Comparison of ENCODE assay signal across 28 mouse cellular contexts in genomic region chr7:49879998-49880707, GRCm38 (mm10). TPM values are rescaled to one million over a fixed set of nuclear protein-coding genes. Genes with fewer than 3 reads are reported as not detected.
DNase-seq lines count a peak whose midpoint lies in the region; ATAC-seq lines count a peak whose summit lies in the region.
"Had no signal": no experiment of that assay in that cellular context is flagged by ENCODE, and none has a peak within 500 bp of the region (broad histone marks: within the 10 kb centered on the region; RNA-seq: fewer than 3 reads in every experiment).

No protein-coding gene starts in this region.

- no peak overlapping the region for H3K4me2 ChIP-seq in hindbrain, embryonic 11.5 days (replicated peaks; ENCODE audit: low read depth, low read length)
- no peak overlapping the region for H3K4me2 ChIP-seq in kidney, embryonic 15.5 days
- H3K4me2 ChIP-seq in neural tube, embryonic 12.5 days (replicated peaks) = no peak overlapping the region
- H3K4me2 ChIP-seq: embryonic facial prominence, embryonic 13.5 days; forebrain, embryonic 12.5 days had no signal

- no peak overlapping the region for H3K9ac ChIP-seq in hindbrain, embryonic 11.5 days (ENCODE audit: low read depth, low read length)
- no peak overlapping the region for H3K9ac ChIP-seq in kidney, embryonic 15.5 days
- no peak overlapping the region for H3K9ac ChIP-seq in neural tube, embryonic 12.5 days
- H3K9ac ChIP-seq: embryonic facial prominence, embryonic 13.5 days; forebrain, embryonic 12.5 days had no signal

- WGBS in hindbrain, embryonic 11.5 days = 77% methylated on average over 8 of the region's 8 CpGs
- WGBS in hindbrain, embryonic 10.5 days = 84% methylated on average over 8 of the region's 8 CpGs
- 57% methylated on average over 8 of the region's 8 CpGs for WGBS in kidney, embryonic 15.5 days
- 74% methylated on average over 8 of the region's 8 CpGs for WGBS in neural tube, embryonic 12.5 days
- WGBS in heart, embryonic 10.5 days = 71% methylated on average over 8 of the region's 8 CpGs

- no peak overlapping the region for H3K4me3 ChIP-seq in hindbrain, embryonic 11.5 days (ENCODE audit: low read depth, low read length)
- H3K4me3 ChIP-seq in hindbrain, embryonic 10.5 days = no peak overlapping the region
- H3K4me3 ChIP-seq in kidney, embryonic 15.5 days (replicated peaks) = no peak overlapping the region
- H3K4me3 ChIP-seq in neural tube, embryonic 12.5 days = no peak overlapping the region
- H3K4me3 ChIP-seq in heart, embryonic 10.5 days = no peak overlapping the region
- H3K4me3 ChIP-seq: embryonic facial prominence, embryonic 13.5 days; erythroblast, embryonic 14.5 days; forebrain, embryonic 12.5 days; midbrain, embryonic 10.5 days had no signal

- H3K4me1 ChIP-seq in hindbrain, embryonic 11.5 days (replicated peaks; ENCODE audit: control insufficient read depth, insufficient read depth, low read length) = no peaks in the 10 kb centered on the region
- peaks cover 8% of the 10 kb centered on the region for H3K4me1 ChIP-seq in hindbrain, embryonic 10.5 days (replicated peaks)
- H3K4me1 ChIP-seq in kidney, embryonic 15.5 days = peaks cover 15% of the 10 kb centered on the region
- peaks cover 11% of the 10 kb centered on the region for H3K4me1 ChIP-seq in neural tube, embryonic 12.5 days
- peaks cover 11% of the 10 kb centered on the region for H3K4me1 ChIP-seq in heart, embryonic 10.5 days

- no peak for DNase-seq in hindbrain, embryonic 11.5 days (ENCODE audit: low spot score)
- DNase-seq in hindbrain, embryonic 10.5 days (ENCODE audit: low spot score) = no peak
- DNase-seq in kidney, postnatal 14 days = no peak
- DNase-seq in neural tube, embryonic 10.5 days (ENCODE audit: extremely low spot score, low spot score) = no peak
- DNase-seq in lung, postnatal 36 days = no peak
- no peak for DNase-seq in heart, embryonic 10.5 days (ENCODE audit: low spot score)
- DNase-seq: adrenal gland, postnatal 14 days; cerebellum, adult 8-10 months; cerebellum, postnatal 36 days; embryo, embryonic 11 days; gastrocnemius, postnatal 25 days; heart, adult 18-20 months; kidney, adult 18-20 months; layer of hippocampus, postnatal 36 days; thymus, adult 2 months; thymus, postnatal 4 days had no signal

- H3K36me3 ChIP-seq in hindbrain, embryonic 11.5 days (ENCODE audit: control insufficient read depth, insufficient read depth, low read length) = no peaks in the 10 kb centered on the region
- H3K36me3 ChIP-seq in hindbrain, embryonic 10.5 days = no peaks in the 10 kb centered on the region
- H3K36me3 ChIP-seq in kidney, embryonic 15.5 days = no peaks in the 10 kb centered on the region
- H3K36me3 ChIP-seq in neural tube, embryonic 12.5 days = no peaks in the 10 kb centered on the region
- no peaks in the 10 kb centered on the region for H3K36me3 ChIP-seq in heart, embryonic 10.5 days
- H3K36me3 ChIP-seq: embryonic facial prominence, embryonic 13.5 days; forebrain, embryonic 12.5 days; midbrain, embryonic 10.5 days had no signal

- H3K9me3 ChIP-seq in hindbrain, embryonic 11.5 days (ENCODE audit: control insufficient read depth, low read length) = no peaks in the 10 kb centered on the region
- no peaks in the 10 kb centered on the region for H3K9me3 ChIP-seq in hindbrain, embryonic 10.5 days
- H3K9me3 ChIP-seq in kidney, embryonic 15.5 days (replicated peaks) = no peaks in the 10 kb centered on the region
- H3K9me3 ChIP-seq in neural tube, embryonic 12.5 days = no peaks in the 10 kb centered on the region
- H3K9me3 ChIP-seq in heart, embryonic 10.5 days = no peaks in the 10 kb centered on the region
- H3K9me3 ChIP-seq: embryonic facial prominence, embryonic 13.5 days; forebrain, embryonic 12.5 days; midbrain, embryonic 10.5 days had no signal

- H3K27ac ChIP-seq in hindbrain, embryonic 11.5 days (ENCODE audit: low read depth, low read length) = peak overlapping the region; percentile 0; the same call in 1 of the 2 replicates
- no peak overlapping the region for H3K27ac ChIP-seq in hindbrain, embryonic 10.5 days
- H3K27ac ChIP-seq in kidney, embryonic 15.5 days = no peak overlapping the region
- H3K27ac ChIP-seq in neural tube, embryonic 12.5 days = no peak overlapping the region
- no peak overlapping the region for H3K27ac ChIP-seq in heart, embryonic 10.5 days
- H3K27ac ChIP-seq: embryonic facial prominence, embryonic 13.5 days; forebrain, embryonic 12.5 days; midbrain, embryonic 10.5 days had no signal

- ATAC-seq in hindbrain, embryonic 11.5 days (ENCODE audit: low FRiP score) = no peak
- ATAC-seq in kidney, embryonic 15.5 days (replicated peaks; ENCODE audit: low FRiP score) = peak; percentile 79
- ATAC-seq in neural tube, embryonic 12.5 days (ENCODE audit: low FRiP score, low read depth) = peak; percentile 44; the same call in 1 of the 2 replicates

- no peaks in the 10 kb centered on the region for H3K27me3 ChIP-seq in hindbrain, embryonic 11.5 days (ENCODE audit: control insufficient read depth, insufficient read depth, low read length)
- peaks cover 6% of the 10 kb centered on the region; the same call in 1 of the 2 replicates for H3K27me3 ChIP-seq in hindbrain, embryonic 10.5 days (ENCODE audit: insufficient read depth, poor library complexity, severe bottlenecking)
- no peaks in the 10 kb centered on the region for H3K27me3 ChIP-seq in kidney, embryonic 15.5 days
- no peaks in the 10 kb centered on the region for H3K27me3 ChIP-seq in neural tube, embryonic 12.5 days (replicated peaks)
- H3K27me3 ChIP-seq in heart, embryonic 10.5 days (ENCODE audit: insufficient read depth, poor library complexity, severe bottlenecking) = no peaks in the 10 kb centered on the region
- H3K27me3 ChIP-seq: embryonic facial prominence, embryonic 13.5 days had no signal

RNA-seq across cellular contexts. Expression of gene Slc6a5, which starts 29.8 kb away (rescaled TPM):
- polyA plus RNA-seq in hindbrain, embryonic 11.5 days (2014; fragmentation: Nextera tagmentation; extraction: Ambion mirVana) = 5.2 and 5.4 TPM in 2 replicates
- polyA plus RNA-seq in hindbrain, embryonic 10.5 days (2016; fragmentation: Nextera tagmentation; extraction: Ambion mirVana) = 0.60 and 4.1 TPM in 2 replicates
- 0.04 and 0.06 TPM in 2 replicates for polyA plus RNA-seq in kidney, embryonic 15.5 days (2015; fragmentation: Nextera tagmentation; extraction: Ambion mirVana)
- polyA plus RNA-seq in neural tube, embryonic 12.5 days (2016; fragmentation: Nextera tagmentation; extraction: Ambion mirVana) = 13.5 and 14.5 TPM in 2 replicates
- not detected in 2 replicates for polyA plus RNA-seq in heart, embryonic 10.5 days (2016; fragmentation: Nextera tagmentation; extraction: Ambion mirVana)
- polyA plus RNA-seq: erythroblast, embryonic 14.5 days; forebrain, embryonic 12.5 days; heart, embryonic 14.5 days; limb, embryonic 11.5 days; liver, adult 2 months; liver, embryonic 16.5 days; lung, embryonic 16.5 days; midbrain, embryonic 10.5 days; stomach, embryonic 16.5 days had no signal
